In the genomic region with DNA sequence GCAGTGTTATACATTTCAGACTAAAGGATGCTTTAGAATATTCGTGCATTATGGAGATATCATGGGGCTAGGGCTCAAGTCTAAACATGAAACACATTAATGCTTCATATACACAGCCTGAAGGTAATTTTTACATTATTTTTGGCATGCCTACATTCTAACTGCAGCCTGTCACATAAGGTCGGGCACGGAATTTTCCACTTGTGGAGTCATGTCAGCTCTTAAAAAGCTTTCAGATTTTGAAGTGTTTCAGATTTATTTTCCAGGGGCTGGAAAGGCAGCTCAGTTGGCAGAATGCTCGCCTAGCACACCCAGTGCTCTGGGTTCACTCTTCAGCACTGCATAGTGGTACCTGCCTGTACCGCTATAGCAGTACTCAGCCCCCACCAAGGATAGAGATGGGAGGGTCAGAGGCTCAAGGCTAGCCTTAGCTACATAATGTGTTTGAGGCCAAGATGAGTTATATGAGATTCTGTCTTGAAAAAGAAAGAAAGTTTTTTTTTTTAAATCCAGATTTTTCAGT, we compare ENCODE assay signal across 25 mouse cellular contexts.
DNase-seq lines count a peak whose midpoint lies in the region; ATAC-seq and TF ChIP-seq lines count a peak whose summit lies in the region.
"Had no signal": no experiment of that assay in that cellular context is flagged by ENCODE, and none has a peak within 500 bp of the region (broad histone marks: within the 10 kb centered on the region; RNA-seq: fewer than 3 reads in every experiment).

No protein-coding gene starts in this region.

- no peak overlapping the region for H3K4me2 ChIP-seq in embryonic facial prominence, embryonic 11.5 days (ENCODE audit: low read depth, low read length)
- H3K4me2 ChIP-seq in lung, postnatal 0 days (replicated peaks; ENCODE audit: low read depth, low read length), result no peak overlapping the region
- H3K4me2 ChIP-seq in embryonic facial prominence, embryonic 15.5 days (replicated peaks), result no peak overlapping the region
- H3K4me2 ChIP-seq: forebrain, embryonic 13.5 days; heart, embryonic 11.5 days; hindbrain, embryonic 12.5 days; hindbrain, embryonic 15.5 days had no signal

- TF ChIP-seq EP300 in lung, postnatal 0 days (IDR thresholded peaks at IDR 0.05), result no peak

- no peaks in the 10 kb centered on the region for H3K4me1 ChIP-seq in embryonic facial prominence, embryonic 11.5 days (ENCODE audit: control insufficient read depth, insufficient read depth, low read length)
- peaks cover 28% of the 10 kb centered on the region for H3K4me1 ChIP-seq in embryonic facial prominence, embryonic 10.5 days
- H3K4me1 ChIP-seq in lung, postnatal 0 days (ENCODE audit: insufficient read depth, low read depth, low read length), result no peaks in the 10 kb centered on the region
- peaks cover 30% of the 10 kb centered on the region for H3K4me1 ChIP-seq in embryonic facial prominence, embryonic 15.5 days
- H3K4me1 ChIP-seq: hindbrain, embryonic 15.5 days had no signal

- no peaks in the 10 kb centered on the region for H3K27me3 ChIP-seq in embryonic facial prominence, embryonic 11.5 days (ENCODE audit: control insufficient read depth, insufficient read depth, low read length)
- H3K27me3 ChIP-seq in embryonic facial prominence, embryonic 10.5 days (replicated peaks; ENCODE audit: low read depth, poor library complexity, severe bottlenecking), result peaks cover 41% of the 10 kb centered on the region
- no peaks in the 10 kb centered on the region for H3K27me3 ChIP-seq in lung, postnatal 0 days (replicated peaks; ENCODE audit: insufficient read depth, low read length)
- H3K27me3 ChIP-seq in embryonic facial prominence, embryonic 15.5 days, result no peaks in the 10 kb centered on the region
- H3K27me3 ChIP-seq: forebrain, embryonic 13.5 days; Patski had no signal

- no peak overlapping the region for H3K27ac ChIP-seq in embryonic facial prominence, embryonic 11.5 days (replicated peaks; ENCODE audit: low read depth, low read length)
- H3K27ac ChIP-seq in embryonic facial prominence, embryonic 10.5 days (replicated peaks), result no peak overlapping the region
- H3K27ac ChIP-seq in lung, postnatal 0 days (ENCODE audit: low read length), result no peak overlapping the region
- peak overlapping the region; percentile 66; the same call in 1 of the 2 replicates for H3K27ac ChIP-seq in embryonic facial prominence, embryonic 15.5 days (replicated peaks)
- H3K27ac ChIP-seq: forebrain, embryonic 13.5 days; hindbrain, embryonic 12.5 days; hindbrain, embryonic 15.5 days had no signal

- no peak for TF ChIP-seq CTCF in lung, postnatal 0 days (IDR thresholded peaks at IDR 0.05)

- H3K9me3 ChIP-seq in embryonic facial prominence, embryonic 11.5 days (replicated peaks; ENCODE audit: control insufficient read depth, low read length), result no peaks in the 10 kb centered on the region
- no peaks in the 10 kb centered on the region for H3K9me3 ChIP-seq in embryonic facial prominence, embryonic 10.5 days
- H3K9me3 ChIP-seq in lung, postnatal 0 days (ENCODE audit: low read length), result no peaks in the 10 kb centered on the region
- H3K9me3 ChIP-seq in embryonic facial prominence, embryonic 15.5 days (replicated peaks), result no peaks in the 10 kb centered on the region
- H3K9me3 ChIP-seq: forebrain, embryonic 13.5 days; G1E; hindbrain, embryonic 12.5 days; hindbrain, embryonic 15.5 days had no signal

- no peak for ATAC-seq in embryonic facial prominence, embryonic 11.5 days (replicated peaks; ENCODE audit: insufficient number of reproducible peaks, low FRiP score, low TSS enrichment, low read depth)
- ATAC-seq in lung, postnatal 0 days, result 0 out of 2 replicates have a peak, but pooled peaks have one; percentile 14
- ATAC-seq in embryonic facial prominence, embryonic 15.5 days (ENCODE audit: insufficient number of reproducible peaks, low FRiP score, low TSS enrichment, low read depth), result no peak
- no peak for ATAC-seq in activated CD4-positive, CD25-positive, alpha-beta regulatory T cell, adult 4 months
- no peak for ATAC-seq in monocyte, adult 5-6 weeks (replicated peaks; ENCODE audit: insufficient number of reproducible peaks, low FRiP score, low TSS enrichment, poor library complexity, severe bottlenecking)
- ATAC-seq: forebrain, embryonic 13.5 days; forebrain, embryonic 16.5 days; Patski had no signal

- peak; percentile 35 for DNase-seq in embryonic facial prominence, embryonic 11.5 days (ENCODE audit: low spot score)
- DNase-seq in embryonic facial prominence, embryonic 10.5 days (ENCODE audit: low spot score), result no peak
- no peak for DNase-seq in lung, postnatal 0 days (ENCODE audit: low spot score)
- no peak for DNase-seq in lung, postnatal 36 days
- DNase-seq: adrenal gland, adult 2 months; adrenal gland, postnatal 14 days; cerebellum, adult 11 months; cerebellum, adult 2 months; cerebellum, postnatal 10 days; cerebellum, postnatal 36 days; embryo, embryonic 11 days; gastrocnemius, postnatal 10 days; gastrocnemius, postnatal 36 days; heart, adult 11 months had no signal

- 76% methylated on average over 5 of the region's 5 CpGs for WGBS in embryonic facial prominence, embryonic 11.5 days
- WGBS in embryonic facial prominence, embryonic 10.5 days, result 83% methylated on average over 5 of the region's 5 CpGs
- 45% methylated on average over 5 of the region's 5 CpGs for WGBS in lung, postnatal 0 days
- WGBS in embryonic facial prominence, embryonic 15.5 days, result 17% methylated on average over 5 of the region's 5 CpGs

- H3K9ac ChIP-seq in embryonic facial prominence, embryonic 11.5 days (replicated peaks; ENCODE audit: low read length), result no peak overlapping the region
- H3K9ac ChIP-seq in lung, postnatal 0 days (replicated peaks; ENCODE audit: low read depth), result no peak overlapping the region
- H3K9ac ChIP-seq in embryonic facial prominence, embryonic 15.5 days, result no peak overlapping the region
- H3K9ac ChIP-seq: forebrain, embryonic 13.5 days; hindbrain, embryonic 12.5 days; hindbrain, embryonic 15.5 days had no signal

- no peaks in the 10 kb centered on the region for H3K36me3 ChIP-seq in embryonic facial prominence, embryonic 11.5 days (replicated peaks; ENCODE audit: control insufficient read depth, insufficient read depth, low read depth, low read length)
- H3K36me3 ChIP-seq in embryonic facial prominence, embryonic 10.5 days (replicated peaks), result no peaks in the 10 kb centered on the region
- no peaks in the 10 kb centered on the region for H3K36me3 ChIP-seq in lung, postnatal 0 days (ENCODE audit: insufficient read depth, low read length)
- no peaks in the 10 kb centered on the region for H3K36me3 ChIP-seq in embryonic facial prominence, embryonic 15.5 days
- H3K36me3 ChIP-seq: G1E; hindbrain, embryonic 12.5 days; hindbrain, embryonic 15.5 days had no signal

- H3K4me3 ChIP-seq in embryonic facial prominence, embryonic 11.5 days (ENCODE audit: low read depth, low read length), result no peak overlapping the region
- H3K4me3 ChIP-seq in embryonic facial prominence, embryonic 10.5 days, result no peak overlapping the region
- no peak overlapping the region for H3K4me3 ChIP-seq in lung, postnatal 0 days (ENCODE audit: low read depth, low read length)
- H3K4me3 ChIP-seq in embryonic facial prominence, embryonic 15.5 days (replicated peaks), result no peak overlapping the region
- H3K4me3 ChIP-seq: erythroblast, embryonic 14.5 days; forebrain, embryonic 13.5 days; hindbrain, embryonic 12.5 days; hindbrain, embryonic 15.5 days had no signal
